Mouse (Mus musculus): Measurements from ENCODE around the gene Agap2. TPM values are rescaled to one million over a fixed set of nuclear protein-coding genes. Genes with fewer than 3 reads are reported as not detected.

The Agap2 gene
- polyA plus RNA-seq, 1 experiment from 2014 or later = 6.7 TPM

DNA sequence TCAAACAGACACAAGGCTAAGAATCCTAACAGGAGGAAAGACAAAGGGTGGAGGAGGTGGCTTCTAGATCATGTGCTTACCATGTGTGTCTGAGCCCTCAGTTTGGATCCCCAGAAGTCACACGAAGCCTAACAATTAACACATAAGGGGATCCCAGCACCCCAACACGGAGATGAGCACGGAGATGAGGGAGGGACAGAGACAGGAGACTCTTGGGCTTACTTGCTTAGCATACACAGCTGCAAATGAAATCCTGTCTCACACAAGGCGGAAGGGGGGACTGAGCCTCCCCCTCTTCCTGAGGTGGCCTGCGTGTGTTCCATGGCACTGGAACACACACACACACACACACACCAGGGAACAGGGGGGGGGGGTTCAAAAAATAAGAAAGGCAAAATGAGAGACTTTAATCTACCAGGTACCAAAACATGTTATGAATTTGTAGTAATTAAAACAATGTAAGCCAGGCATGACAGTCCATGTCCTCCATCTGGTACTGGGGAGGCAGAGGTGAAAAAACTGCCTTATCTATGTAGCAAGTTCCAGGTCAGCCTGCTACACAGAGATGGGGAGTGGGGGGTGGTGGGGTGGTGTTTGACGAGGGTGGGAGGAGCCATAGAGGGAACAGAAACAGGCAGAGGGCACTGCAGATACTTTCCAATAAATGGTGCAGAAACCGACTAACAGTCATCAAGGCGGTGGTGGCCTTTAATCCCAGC lies 60.2 kb downstream of the Agap2 start:
- Histone ChIP-seq H3K4me3 (replicated peaks; ENCODE audit: low read length) (no peak overlapping the region), H3K9me3 (ENCODE audit: control insufficient read depth, low read length) (no peaks in the 10 kb centered on the region), H3K9ac (no peak overlapping the region), H3K27me3 (ENCODE audit: control insufficient read depth, insufficient read depth, low read length) (no peaks in the 10 kb centered on the region), H3K36me3 (replicated peaks; ENCODE audit: control insufficient read depth, insufficient read depth) (no peaks in the 10 kb centered on the region), H3K27ac (no peak overlapping the region), H3K4me2 (replicated peaks) (no peak overlapping the region), H3K4me1 (replicated peaks; ENCODE audit: control insufficient read depth, insufficient read depth, low read length) (no peaks in the 10 kb centered on the region)
- no peak for DNase-seq (ENCODE audit: low spot score)
- WGBS = 63% methylated on average over 8 of the region's 8 CpGs
- no peak for ATAC-seq (ENCODE audit: low FRiP score)

GRCm38 (mm10) chr10:127136510-127136909 lies 61.4 kb downstream of the Agap2 start:
- WGBS = 91% methylated on average over 4 of the region's 4 CpGs
- no peak for DNase-seq (ENCODE audit: low spot score)
- Histone ChIP-seq H3K27ac (no peak overlapping the region), H3K4me1 (replicated peaks; ENCODE audit: control insufficient read depth, insufficient read depth, low read length) (no peaks in the 10 kb centered on the region), H3K36me3 (replicated peaks; ENCODE audit: control insufficient read depth, insufficient read depth) (no peaks in the 10 kb centered on the region), H3K4me2 (replicated peaks) (no peak overlapping the region), H3K27me3 (ENCODE audit: control insufficient read depth, insufficient read depth, low read length) (no peaks in the 10 kb centered on the region), H3K9me3 (ENCODE audit: control insufficient read depth, low read length) (no peaks in the 10 kb centered on the region), H3K9ac (no peak overlapping the region), H3K4me3 (replicated peaks; ENCODE audit: low read length) (no peak overlapping the region)
- ATAC-seq (ENCODE audit: low FRiP score) = no peak

DNA sequence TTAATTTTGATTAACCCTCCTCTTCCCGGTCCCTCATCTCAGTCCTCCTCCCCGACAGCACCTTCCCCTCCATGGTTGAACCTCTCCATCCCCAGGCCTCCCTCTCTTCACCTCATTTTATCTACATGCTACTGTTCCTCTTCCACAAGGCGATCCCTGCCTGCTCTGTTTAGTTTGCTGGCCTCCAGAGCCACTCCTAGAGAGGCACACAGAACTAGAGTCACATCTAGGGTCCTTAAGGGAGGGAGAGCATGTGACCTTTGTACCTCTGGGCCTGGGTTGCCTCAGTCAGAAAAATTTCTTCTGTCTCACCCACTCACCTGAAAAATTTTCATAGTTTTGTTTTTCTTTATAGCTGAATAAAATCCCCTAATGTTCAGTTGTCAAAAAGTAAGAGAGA lies 62.8 kb downstream of the Agap2 start:
- Histone ChIP-seq H3K27me3 (ENCODE audit: control insufficient read depth, insufficient read depth, low read length) (no peaks in the 10 kb centered on the region), H3K9me3 (ENCODE audit: control insufficient read depth, low read length) (no peaks in the 10 kb centered on the region), H3K4me1 (replicated peaks; ENCODE audit: control insufficient read depth, insufficient read depth, low read length) (no peaks in the 10 kb centered on the region), H3K4me2 (replicated peaks) (no peak overlapping the region), H3K4me3 (replicated peaks; ENCODE audit: low read length) (no peak overlapping the region), H3K36me3 (replicated peaks; ENCODE audit: control insufficient read depth, insufficient read depth) (no peaks in the 10 kb centered on the region), H3K27ac (no peak overlapping the region), H3K9ac (no peak overlapping the region)
- ATAC-seq (ENCODE audit: low FRiP score) (no peak), DNase-seq (ENCODE audit: low spot score) (no peak)
- WGBS = 90% methylated on average over 3 of the region's 3 CpGs

GRCm38 (mm10) chr10:127138328-127139141 lies 63.5 kb downstream of the Agap2 start:
- Histone ChIP-seq H3K36me3 (replicated peaks; ENCODE audit: control insufficient read depth, insufficient read depth) (no peaks in the 10 kb centered on the region), H3K9ac (no peak overlapping the region), H3K27me3 (ENCODE audit: control insufficient read depth, insufficient read depth, low read length) (no peaks in the 10 kb centered on the region), H3K27ac (no peak overlapping the region), H3K4me3 (replicated peaks; ENCODE audit: low read length) (no peak overlapping the region), H3K4me1 (replicated peaks; ENCODE audit: control insufficient read depth, insufficient read depth, low read length) (no peaks in the 10 kb centered on the region), H3K9me3 (ENCODE audit: control insufficient read depth, low read length) (no peaks in the 10 kb centered on the region), H3K4me2 (replicated peaks) (no peak overlapping the region)
- ATAC-seq (ENCODE audit: low FRiP score) (no peak), DNase-seq (ENCODE audit: low spot score) (no peak)
- 92% methylated on average over 18 of the region's 18 CpGs for WGBS

DNA sequence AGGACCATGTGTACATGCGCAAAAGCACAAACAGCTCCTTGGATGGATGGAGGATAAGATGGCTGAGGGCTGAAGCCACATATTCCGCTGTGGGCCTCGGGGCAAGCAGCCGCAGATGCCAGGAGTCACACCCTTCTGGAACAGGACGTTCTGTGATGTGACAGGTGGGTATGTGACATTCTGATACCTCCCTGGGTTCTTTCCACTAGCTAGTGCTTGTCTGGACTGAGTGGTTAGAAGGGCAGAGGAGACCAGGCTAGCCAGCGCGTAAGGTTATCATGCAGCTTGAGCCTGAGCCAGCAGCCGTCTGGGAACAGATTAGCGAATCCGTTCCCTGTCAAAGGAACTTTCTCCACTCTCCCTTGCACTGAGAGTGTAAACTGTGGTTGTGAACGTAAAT lies 65.9 kb downstream of the Agap2 start:
- WGBS = 93% methylated on average over 11 of the region's 11 CpGs
- DNase-seq (ENCODE audit: low spot score) (no peak), ATAC-seq (ENCODE audit: low FRiP score) (no peak)
- no peaks in the 10 kb centered on the region for H3K4me1 ChIP-seq (replicated peaks; ENCODE audit: control insufficient read depth, insufficient read depth, low read length)
- H3K9me3 ChIP-seq (ENCODE audit: control insufficient read depth, low read length) = no peaks in the 10 kb centered on the region
- H3K4me3 ChIP-seq (replicated peaks; ENCODE audit: low read length) = no peak overlapping the region
- no peaks in the 10 kb centered on the region for H3K36me3 ChIP-seq (replicated peaks; ENCODE audit: control insufficient read depth, insufficient read depth)
- H3K9ac ChIP-seq = no peak overlapping the region
- H3K4me2 ChIP-seq (replicated peaks) = no peak overlapping the region
- H3K27me3 ChIP-seq (ENCODE audit: control insufficient read depth, insufficient read depth, low read length) = no peaks in the 10 kb centered on the region
- H3K27ac ChIP-seq = no peak overlapping the region

GRCm38 (mm10) chr10:127141500-127141899 lies 66.4 kb downstream of the Agap2 start:
- no peak overlapping the region for H3K4me2 ChIP-seq (replicated peaks)
- ATAC-seq (ENCODE audit: low FRiP score) (no peak), DNase-seq (ENCODE audit: low spot score) (no peak)
- H3K36me3 ChIP-seq (replicated peaks; ENCODE audit: control insufficient read depth, insufficient read depth) = no peaks in the 10 kb centered on the region
- H3K27me3 ChIP-seq (ENCODE audit: control insufficient read depth, insufficient read depth, low read length) = no peaks in the 10 kb centered on the region
- no peaks in the 10 kb centered on the region for H3K4me1 ChIP-seq (replicated peaks; ENCODE audit: control insufficient read depth, insufficient read depth, low read length)
- H3K27ac ChIP-seq = no peak overlapping the region
- H3K9ac ChIP-seq = no peak overlapping the region
- no peak overlapping the region for H3K4me3 ChIP-seq (replicated peaks; ENCODE audit: low read length)
- H3K9me3 ChIP-seq (ENCODE audit: control insufficient read depth, low read length) = no peaks in the 10 kb centered on the region
- WGBS = 87% methylated on average over 8 of the region's 8 CpGs

Other genes starting within 250 kb of the Agap2 start
- gene Atp23, start 173.9 kb upstream of the Agap2 start, polyA plus RNA-seq (2014; fragmentation: Nextera tagmentation; extraction: Ambion mirVana) = 15.9 and 16.5 TPM in 2 replicates
- gene Ctdsp2, start 96.6 kb upstream of the Agap2 start, polyA plus RNA-seq (2014; fragmentation: Nextera tagmentation; extraction: Ambion mirVana) = 22.9 and 25.0 TPM in 2 replicates
- 0.60 and 2.5 TPM in 2 replicates for gene Avil, start 74.6 kb upstream of the Agap2 start, polyA plus RNA-seq (2014; fragmentation: Nextera tagmentation; extraction: Ambion mirVana)
- gene Tsfm, start 44.4 kb upstream of the Agap2 start, polyA plus RNA-seq (2014; fragmentation: Nextera tagmentation; extraction: Ambion mirVana) = 59.1 and 65.0 TPM in 2 replicates
- 19.5 and 22.1 TPM in 2 replicates for gene Mettl1, start 33.9 kb upstream of the Agap2 start, polyA plus RNA-seq (2014; fragmentation: Nextera tagmentation; extraction: Ambion mirVana)
- 0.13 and 0.25 TPM in 2 replicates for gene Eef1akmt3, start 33.8 kb upstream of the Agap2 start, polyA plus RNA-seq (2014; fragmentation: Nextera tagmentation; extraction: Ambion mirVana)
- 0.08 TPM in 1 of 2 replicates, not detected in the other for gene Cyp27b1, start 27.0 kb upstream of the Agap2 start, polyA plus RNA-seq (2014; fragmentation: Nextera tagmentation; extraction: Ambion mirVana)
- 12.0 and 12.9 TPM in 2 replicates for gene March9, start 15.1 kb upstream of the Agap2 start, polyA plus RNA-seq (2014; fragmentation: Nextera tagmentation; extraction: Ambion mirVana)
- gene Cdk4, start 11.8 kb upstream of the Agap2 start, polyA plus RNA-seq (2014; fragmentation: Nextera tagmentation; extraction: Ambion mirVana) = 764 and 784 TPM in 2 replicates
- 54.4 and 83.3 TPM in 2 replicates for gene Tspan31, start 5.0 kb upstream of the Agap2 start, polyA plus RNA-seq (2014; fragmentation: Nextera tagmentation; extraction: Ambion mirVana)
- gene Os9, start 45.8 kb downstream of the Agap2 start, polyA plus RNA-seq (2014; fragmentation: Nextera tagmentation; extraction: Ambion mirVana) = 78.1 and 83.0 TPM in 2 replicates
- 73.7 and 79.1 TPM in 2 replicates for gene B4galnt1, start 89.9 kb downstream of the Agap2 start, polyA plus RNA-seq (2014; fragmentation: Nextera tagmentation; extraction: Ambion mirVana)
- 0.94 and 0.99 TPM in 2 replicates for gene Slc26a10, start 105.4 kb downstream of the Agap2 start, polyA plus RNA-seq (2014; fragmentation: Nextera tagmentation; extraction: Ambion mirVana)
- gene Arhgef25, start 114.8 kb downstream of the Agap2 start, polyA plus RNA-seq (2014; fragmentation: Nextera tagmentation; extraction: Ambion mirVana) = 23.5 and 25.5 TPM in 2 replicates
- 223 and 231 TPM in 2 replicates for gene Dtx3, start 120.4 kb downstream of the Agap2 start, polyA plus RNA-seq (2014; fragmentation: Nextera tagmentation; extraction: Ambion mirVana)
- 16.8 and 17.1 TPM in 2 replicates for gene Pip4k2c, start 136.3 kb downstream of the Agap2 start, polyA plus RNA-seq (2014; fragmentation: Nextera tagmentation; extraction: Ambion mirVana)
- 118 and 129 TPM in 2 replicates for gene Kif5a, start 188.1 kb downstream of the Agap2 start, polyA plus RNA-seq (2014; fragmentation: Nextera tagmentation; extraction: Ambion mirVana)
- 281 and 296 TPM in 2 replicates for gene Dctn2, start 191.1 kb downstream of the Agap2 start, polyA plus RNA-seq (2014; fragmentation: Nextera tagmentation; extraction: Ambion mirVana)
- 16.2 and 20.0 TPM in 2 replicates for gene Mbd6, start 213.7 kb downstream of the Agap2 start, polyA plus RNA-seq (2014; fragmentation: Nextera tagmentation; extraction: Ambion mirVana)
- gene Mars, start 236.5 kb downstream of the Agap2 start, polyA plus RNA-seq (2014; fragmentation: Nextera tagmentation; extraction: Ambion mirVana) = 113 and 124 TPM in 2 replicates
- 0.88 and 1.1 TPM in 2 replicates for gene Arhgap9, start 246.7 kb downstream of the Agap2 start, polyA plus RNA-seq (2014; fragmentation: Nextera tagmentation; extraction: Ambion mirVana)